Mouse (Mus musculus) effector memory CD4-positive, alpha-beta T cell, adult 5 months (primary cell): ENCODE results near the gene Btbd35f29. TPM values are rescaled to one million over a fixed set of nuclear protein-coding genes. Genes with fewer than 3 reads are reported as not detected.

Experiments
- polyA plus RNA-seq: library from polyadenylated mRNA; unstranded; fragments of 100-300 nt; shearing (Covaris generic); gene quantifications from one replicate; pipeline ENCODE4 v1.2.1, GENCODE M21; 2017

The Btbd35f29 gene
- not detected for polyA plus RNA-seq

GRCm38 (mm10) chrX:31117374-31117773 is at the start of gene Btbd35f29:
Btbd35f29 (plus strand) TSS chrX:31117674.

Other genes with a start within 250 kb of the Btbd35f29 start
- not detected for gene Spin2f, start 136.2 kb downstream of the Btbd35f29 start, polyA plus RNA-seq
- not detected for gene Btbd35f26, start 218.8 kb downstream of the Btbd35f29 start, polyA plus RNA-seq